Mouse (Mus musculus) stomach, postnatal 0 days (tissue): ENCODE measurements at regions not wholly inside any gene's neighbourhood (a gene's known extent, or its start where the extent isn't known, plus 50 kb on each side); places are given as distances from the start of the nearest gene placed in this dataset.

Source experiments
- CTCF ChIP-seq: IDR thresholded peaks from 2 replicates; pipeline ENCODE4 v1.5.1; 2016; ENCODE audit warnings: antibody characterized with exemption, low read depth, mild to moderate bottlenecking, moderate library complexity
- EP300 ChIP-seq: optimal IDR thresholded peaks from 2 replicates; pipeline ENCODE3; 2016; ENCODE audit warnings: antibody characterized with exemption

DNA sequence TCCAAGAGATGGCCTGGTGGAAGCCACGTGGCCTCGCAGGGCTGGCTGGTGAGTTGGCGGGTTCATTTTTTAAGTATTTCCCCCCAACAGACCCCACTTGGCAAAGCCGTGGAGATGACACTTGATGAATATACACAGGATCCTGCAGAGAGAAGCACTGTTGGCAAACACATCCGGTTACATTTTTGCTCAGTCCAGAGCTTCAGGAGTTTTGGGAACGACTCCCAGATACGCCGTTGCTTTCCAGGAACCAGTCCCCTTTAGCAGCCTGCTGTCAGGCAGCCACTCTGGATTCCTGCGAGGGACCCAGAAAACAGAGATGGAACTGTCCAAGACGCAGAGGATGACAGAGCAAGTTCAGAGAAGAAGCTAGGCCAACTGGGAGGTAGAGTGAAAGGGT is 105.8 kb upstream of the Ado start:
- no peak for TF ChIP-seq EP300
- TF ChIP-seq CTCF, result no peak
